Mouse (Mus musculus): ENCODE data around the gene Plcb2.

The Plcb2 gene

DNA sequence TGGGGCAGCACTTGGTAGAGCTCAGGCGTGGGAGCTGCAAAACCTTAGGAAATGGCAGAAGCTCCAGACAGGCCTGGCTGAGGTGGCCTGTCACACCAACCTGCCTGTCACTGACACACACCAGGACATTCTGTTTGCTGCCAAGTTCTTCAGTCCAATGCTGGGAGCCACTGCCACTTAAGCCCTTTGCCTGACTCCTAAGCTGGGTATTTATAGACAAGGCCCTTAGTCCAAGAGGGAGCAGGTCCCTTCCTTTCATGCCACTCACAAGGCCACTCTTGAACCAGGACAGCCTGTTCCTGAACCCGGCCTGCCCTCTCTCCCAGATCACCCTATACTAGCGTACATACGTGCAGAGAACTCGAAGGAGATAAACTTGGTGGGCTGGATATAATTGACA is 11.6 kb downstream of the Plcb2 start:
- no peak for DNase-seq (ENCODE audit: low spot score)

DNA sequence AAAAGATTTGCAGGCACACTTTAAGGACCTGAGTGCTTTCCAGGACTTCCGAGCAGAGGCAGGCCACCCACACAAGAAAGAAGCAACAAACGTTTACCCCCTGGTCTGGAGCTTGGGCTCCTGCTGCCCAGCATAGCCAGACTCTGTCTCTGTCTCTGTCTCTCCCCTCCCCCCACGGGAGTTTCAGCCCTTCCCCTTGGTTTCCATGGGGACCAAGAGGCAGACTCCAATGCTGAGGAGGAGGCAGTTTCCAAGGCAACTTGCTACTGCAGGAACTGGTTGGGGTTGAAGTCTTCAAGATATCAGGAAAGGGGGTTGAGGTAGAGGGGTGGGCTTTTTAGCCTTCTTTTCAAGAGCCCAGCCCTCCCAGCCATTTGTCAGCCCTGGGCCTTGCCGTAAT is 14.0 kb downstream of the Plcb2 start:
- DNase-seq (ENCODE audit: low spot score) = no peak

DNA sequence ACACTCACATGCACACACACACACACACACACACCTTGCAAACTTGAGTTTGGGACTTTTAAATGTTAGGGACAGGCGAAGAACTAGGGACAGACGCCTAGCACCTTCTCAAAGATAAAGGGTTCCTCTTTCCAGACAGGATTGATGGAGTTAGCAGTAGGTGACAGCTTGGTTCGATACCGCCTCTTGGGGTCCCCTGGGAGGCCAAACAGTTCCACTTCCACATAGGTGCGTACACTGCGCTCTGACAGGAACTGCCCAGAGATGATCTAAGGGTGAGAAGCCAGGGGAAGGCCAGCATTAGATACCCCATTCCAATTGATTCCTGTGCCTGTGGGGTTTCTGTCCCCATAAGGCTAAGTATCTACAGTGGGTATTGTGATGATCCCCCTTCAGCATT is 14.6 kb downstream of the Plcb2 start:
- DNase-seq (ENCODE audit: low spot score) = no peak

DNA sequence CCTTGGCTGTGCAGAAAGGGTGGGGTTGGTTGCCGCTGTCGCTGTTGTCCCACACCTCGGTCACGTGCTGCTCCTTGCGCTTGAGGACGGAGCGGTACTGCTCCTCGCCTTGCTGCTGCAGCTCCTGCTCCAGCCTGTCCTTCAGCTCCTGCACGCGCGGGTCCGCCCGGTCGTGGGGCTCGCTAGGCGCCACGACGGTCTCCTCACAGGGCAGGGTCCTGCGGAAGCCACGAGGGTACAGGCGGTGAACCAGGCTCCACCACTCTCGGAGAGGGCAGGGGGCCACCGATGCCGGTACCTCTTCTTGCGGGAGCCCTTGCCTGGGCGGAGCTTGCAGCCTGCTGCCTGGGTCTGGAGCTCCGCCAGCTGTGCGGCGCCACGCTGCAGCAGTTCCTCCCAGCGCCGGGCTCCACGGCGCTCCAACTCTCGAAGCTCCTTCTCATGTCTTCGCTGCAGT is 17.2 kb downstream of the Plcb2 start:
- no peak for DNase-seq (ENCODE audit: low spot score)

DNA sequence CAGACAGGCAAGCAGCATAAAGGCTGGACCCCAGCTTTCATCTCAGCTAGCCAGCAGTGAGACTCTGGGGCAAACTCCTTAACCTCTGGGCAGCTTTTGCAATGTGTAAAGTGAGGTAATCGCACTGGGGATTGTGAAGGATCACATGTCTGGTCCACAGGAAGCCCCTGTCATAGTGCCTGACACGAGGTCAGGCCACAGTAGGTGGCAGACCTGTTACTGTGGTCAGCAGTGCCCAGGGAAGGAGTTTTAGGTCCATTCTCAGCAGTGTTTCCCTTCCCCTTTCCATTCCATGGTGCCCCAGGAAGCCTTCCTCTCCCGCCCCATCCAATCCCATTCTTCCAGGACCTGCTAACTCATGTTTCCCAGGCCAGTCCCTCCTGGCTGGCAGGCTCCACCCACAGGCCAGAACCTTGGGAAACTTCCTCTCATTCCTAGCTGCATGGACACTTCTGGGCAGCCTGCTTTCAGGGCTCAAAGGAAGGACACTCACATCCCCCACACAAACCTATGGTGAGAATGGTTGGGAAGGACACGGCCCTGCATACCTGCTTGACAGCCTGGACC is 18.5 kb downstream of the Plcb2 start:
- DNase-seq (ENCODE audit: low spot score) = no peak

DNA sequence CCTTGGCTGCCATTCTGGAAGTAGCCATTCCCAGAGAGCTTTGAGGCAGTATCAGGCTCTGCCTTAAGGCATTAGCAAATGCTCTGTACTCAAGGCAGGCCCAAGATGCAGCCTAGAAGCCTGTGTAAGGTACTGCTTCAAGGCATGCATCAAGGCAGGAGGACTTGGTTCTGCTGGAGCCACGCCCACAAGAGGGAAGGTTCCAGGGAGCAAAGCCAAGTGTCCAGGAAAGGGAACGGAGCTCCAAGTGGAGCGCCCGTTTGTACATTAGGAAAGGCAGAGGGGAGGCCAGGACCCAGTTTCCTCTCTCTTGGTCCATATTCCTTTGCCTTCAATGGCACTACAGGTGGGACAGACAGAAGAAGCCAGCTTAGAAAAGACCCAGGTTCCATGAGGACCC is 19.8 kb downstream of the Plcb2 start:
- DNase-seq (ENCODE audit: low spot score) = no peak

DNA sequence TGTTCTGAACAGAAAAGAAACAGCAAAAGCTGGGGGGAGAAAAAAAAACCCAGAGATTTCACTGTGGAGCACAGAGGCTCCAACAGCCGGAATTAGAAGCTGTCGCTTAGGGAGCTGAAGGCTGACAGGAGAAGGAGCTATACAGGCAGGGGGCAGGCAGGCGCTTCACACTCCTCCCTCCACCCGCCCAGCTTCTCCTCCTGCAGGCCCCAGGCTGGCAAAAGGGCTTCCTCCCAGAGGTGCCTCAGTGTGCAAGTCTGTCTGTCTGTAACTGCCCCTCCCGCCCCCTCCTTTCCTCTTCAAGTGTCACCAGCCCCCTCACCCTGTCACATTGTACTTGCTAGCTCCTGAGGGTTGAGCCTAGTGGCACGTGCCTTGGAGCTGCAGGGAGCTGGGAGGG is 21.8 kb downstream of the Plcb2 start:
- no peak for DNase-seq (ENCODE audit: low spot score)

DNA sequence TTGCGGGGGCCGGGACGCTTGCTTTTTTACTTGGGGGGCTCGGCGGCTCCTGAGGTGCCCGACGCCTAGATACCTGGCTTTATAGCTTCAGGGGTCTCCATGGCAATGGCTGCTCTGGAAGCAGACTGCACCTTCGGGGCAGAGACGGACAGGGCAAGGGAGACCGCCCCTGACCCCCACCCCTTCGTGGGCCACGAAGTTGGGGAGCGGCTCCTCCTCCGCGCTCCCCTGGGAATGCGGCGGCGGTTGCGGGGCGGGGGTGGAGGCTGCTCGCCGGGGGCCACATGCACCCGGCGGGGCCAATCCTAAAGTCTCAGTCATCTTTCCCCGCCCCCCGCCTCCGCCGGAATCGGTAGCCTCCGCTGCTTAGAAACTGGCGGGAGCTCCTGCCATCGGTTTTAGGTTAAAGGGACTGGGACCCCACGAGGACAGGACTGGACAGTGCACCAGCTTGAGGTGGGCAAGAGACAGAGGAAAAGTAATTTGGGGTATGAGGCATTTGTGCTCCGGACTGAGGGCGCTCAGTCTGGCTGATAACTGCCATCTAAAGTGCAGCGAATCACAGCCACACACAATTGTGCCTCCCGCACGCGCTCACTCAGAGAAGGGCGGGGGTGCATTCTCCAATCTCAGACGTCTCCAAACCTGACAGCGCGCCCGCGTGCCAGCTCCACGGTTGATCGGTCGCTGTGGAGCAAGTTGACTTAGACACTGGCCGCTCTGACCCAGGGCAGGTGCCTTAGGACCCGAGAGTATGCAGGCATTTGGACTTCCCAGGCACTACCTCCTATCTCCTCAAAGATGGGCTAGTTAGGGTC is 24.1 kb downstream of the Plcb2 start, which contains the start of gene Ankrd63:
TSS of gene Ankrd63 (minus strand) at position 51 of the 818 bp plus-strand sequence.
- no peak for DNase-seq (ENCODE audit: low spot score)

DNA sequence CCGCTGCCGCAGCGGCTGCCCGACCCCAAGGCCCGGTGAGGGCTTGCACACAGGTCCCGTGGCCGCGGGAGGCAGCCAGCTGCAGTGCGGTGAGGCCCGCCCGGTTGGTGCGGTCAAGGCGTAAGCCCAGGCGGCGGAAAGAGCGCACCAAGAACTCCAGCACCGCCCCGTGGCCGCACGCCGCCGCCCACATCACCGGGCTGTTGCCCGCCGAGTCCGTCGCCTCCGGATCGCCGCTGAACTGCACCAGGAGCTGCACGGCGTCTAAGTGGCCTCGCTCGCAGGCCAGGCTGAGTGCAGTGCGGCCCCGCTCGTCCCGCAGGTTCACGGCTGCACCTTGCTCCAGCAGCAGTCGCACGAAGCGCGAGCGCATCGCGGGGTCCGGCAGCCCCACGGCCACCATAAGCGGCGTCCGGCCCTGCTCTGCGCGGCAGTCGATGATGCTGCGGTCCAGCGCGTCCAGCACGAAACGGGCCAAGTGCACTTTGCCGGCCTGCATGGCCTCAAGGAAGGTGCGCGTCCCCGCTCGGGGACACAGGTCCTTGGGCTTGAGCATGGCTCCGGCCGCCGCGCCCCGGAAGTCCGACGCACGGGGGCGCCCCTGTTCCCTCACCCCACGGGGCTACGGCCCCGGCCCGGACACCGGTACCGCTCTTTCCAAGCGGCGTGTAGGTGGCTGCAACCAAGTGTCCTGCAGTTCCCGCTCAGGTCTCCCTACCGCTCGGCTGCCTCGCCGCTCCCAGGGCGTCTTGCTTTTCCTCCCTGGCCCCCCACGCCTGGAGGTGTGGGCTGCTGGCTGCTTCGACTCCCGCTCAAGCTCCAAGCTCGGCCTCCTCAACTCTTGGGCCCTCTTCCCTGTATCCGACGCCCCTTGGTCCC is 25.1 kb downstream of the Plcb2 start:
- peak; percentile 59 for DNase-seq (ENCODE audit: low spot score)

DNA sequence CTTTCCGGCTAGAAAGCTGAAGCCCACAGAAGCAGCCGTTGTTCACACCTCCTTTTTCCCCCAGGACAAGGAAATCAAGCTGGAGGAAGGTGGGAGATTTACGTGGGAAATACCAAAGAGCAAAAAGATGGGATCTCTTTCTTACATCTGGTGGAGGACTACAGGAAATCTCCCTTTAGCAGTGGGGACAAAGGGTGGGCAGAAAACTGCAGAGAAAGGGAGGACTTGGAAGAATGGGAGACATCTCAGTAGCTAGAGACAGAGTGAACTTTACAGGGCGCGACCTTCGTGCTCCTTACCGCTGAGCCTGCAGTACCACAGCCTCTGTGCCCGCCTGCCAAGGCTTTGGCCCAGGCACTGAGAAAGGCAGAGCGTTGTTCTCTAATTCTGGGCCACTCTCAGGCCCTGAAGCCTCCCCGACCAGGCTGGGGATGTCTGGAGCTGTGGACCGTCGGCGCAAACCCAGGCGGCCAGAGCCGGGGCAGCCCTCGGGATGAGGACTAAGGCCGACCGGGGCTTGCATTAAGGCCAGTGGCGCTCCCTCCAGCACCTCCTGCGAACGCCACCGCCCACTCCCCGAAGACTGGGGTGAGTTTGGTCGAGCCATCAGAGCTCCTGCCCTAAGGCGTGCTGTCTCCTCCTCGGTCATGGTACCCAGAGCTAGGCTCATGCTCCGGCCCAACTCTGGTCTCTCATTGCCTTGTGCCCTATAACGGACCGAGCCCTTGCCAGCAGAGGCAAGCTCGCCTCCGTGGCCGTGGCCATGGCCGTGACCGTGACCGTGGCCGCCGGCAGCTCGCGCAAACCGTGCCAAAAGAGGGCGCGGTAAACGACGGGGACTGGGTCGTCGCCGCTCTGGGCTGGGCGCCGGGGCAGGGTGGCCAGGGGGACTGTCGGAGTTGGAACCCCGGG is 26.0 kb downstream of the Plcb2 start:
- DNase-seq (ENCODE audit: low spot score) = peak; percentile 59

DNA sequence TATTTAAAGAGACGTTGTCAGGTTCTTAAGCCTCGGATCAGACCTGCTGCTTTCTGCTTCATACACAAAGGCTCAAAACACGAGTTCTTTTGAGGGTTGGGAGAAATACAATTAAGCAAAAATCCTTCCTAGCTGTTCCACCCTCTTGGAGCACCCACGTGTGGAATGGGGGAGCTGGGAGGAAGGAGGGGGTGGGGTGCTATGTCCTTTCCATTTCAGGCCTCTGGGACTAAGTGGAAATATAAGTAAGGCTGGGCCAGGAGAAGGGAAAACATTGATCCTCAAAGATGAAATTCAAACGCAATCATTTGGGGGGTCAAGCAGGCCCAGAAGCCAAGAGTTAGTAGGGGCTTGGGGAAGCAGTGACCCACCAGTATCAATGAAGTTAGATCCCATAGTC is 27.1 kb downstream of the Plcb2 start:
- DNase-seq (ENCODE audit: low spot score) = no peak

DNA sequence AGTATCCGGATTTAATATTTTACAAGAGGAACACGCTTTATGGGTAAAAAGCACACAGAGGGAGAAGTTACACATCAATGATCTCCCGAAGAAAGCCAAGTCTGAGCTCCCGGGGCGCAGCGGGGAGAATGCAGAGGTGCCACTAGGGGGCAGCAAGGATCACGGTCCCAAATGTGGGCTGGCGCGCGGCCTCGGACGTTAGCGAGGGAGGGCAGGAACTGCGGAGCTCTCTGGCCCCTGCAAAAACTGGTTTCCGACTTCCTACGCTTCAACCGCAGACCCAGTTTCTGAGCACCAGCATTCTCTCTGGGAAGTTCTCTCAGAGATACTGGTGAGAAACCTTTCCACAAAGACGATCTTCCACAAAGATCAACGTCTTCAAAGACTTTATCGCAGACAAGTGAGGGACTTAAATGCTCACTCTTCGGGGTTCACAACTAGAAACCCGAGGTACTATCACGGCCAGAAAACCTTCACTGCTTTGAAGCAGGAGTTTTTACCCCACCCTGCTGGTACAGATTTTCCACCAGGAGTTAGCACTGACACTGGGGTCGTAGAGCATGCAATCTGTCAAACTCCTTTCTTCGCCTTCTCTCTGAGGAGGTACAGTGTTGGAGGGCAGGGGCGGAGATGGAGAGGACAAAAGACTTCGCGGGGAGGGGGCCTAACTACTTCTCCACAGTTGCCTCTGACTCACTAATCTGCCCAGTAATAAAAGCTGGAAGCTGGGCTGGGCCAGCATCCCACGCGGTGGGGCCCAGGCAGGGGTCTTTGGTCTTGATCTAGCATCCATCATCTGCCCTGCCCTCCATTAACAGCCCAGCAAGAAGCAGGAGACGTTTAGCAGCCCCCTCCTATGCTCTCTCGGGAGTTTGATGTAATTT is 27.8 kb downstream of the Plcb2 start:
- peak; percentile 67 for DNase-seq (ENCODE audit: low spot score)

DNA sequence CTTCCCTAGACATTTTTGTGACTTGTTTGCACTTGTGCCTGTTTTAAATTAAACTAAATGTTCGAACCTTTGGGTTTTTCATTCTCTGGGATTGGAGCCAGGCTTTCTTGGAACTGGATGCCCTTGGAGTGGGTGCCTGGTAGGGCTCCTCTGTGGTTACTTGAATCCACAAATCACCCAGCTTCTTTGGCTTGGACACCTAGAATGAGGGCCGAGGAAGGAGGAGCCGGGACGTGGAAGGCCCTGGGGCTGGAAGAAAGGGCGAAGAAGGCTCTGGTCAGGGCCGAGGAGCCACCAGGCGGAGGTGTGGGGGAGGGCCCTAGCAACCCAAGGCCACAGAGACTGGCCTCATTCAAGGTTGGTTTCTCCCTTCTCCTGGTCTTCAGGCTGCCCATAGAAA is 30.3 kb downstream of the Plcb2 start:
- DNase-seq (ENCODE audit: low spot score) = peak; percentile 87

DNA sequence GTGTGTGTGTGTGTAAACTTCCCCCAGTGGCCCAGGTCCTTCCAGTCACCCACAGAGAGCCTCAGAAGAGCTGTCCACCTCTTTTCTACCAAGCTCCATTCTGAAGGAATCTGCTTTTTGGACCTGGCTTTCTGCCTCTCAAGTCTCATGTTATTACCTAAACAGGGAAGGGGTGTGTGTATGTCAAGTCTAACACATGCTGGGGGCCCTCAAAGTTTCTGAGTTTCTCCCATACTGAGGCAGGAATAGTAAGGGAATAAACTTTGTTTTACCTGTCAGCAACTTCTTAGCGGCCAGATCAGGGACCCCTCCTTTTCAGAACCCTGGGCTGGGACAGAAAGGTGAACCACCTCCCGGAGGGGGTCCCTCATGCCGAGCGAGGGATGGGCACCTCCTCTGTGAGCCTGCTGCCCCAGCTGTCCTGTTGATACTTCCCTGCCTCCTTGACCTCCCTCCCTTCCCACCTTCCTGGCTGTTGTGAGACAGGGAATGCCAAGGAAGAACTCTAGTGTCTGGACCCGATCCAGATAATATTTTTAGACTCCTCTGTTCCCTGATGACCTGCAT is 30.8 kb downstream of the Plcb2 start:
- peak; percentile 65 for DNase-seq (ENCODE audit: low spot score)

DNA sequence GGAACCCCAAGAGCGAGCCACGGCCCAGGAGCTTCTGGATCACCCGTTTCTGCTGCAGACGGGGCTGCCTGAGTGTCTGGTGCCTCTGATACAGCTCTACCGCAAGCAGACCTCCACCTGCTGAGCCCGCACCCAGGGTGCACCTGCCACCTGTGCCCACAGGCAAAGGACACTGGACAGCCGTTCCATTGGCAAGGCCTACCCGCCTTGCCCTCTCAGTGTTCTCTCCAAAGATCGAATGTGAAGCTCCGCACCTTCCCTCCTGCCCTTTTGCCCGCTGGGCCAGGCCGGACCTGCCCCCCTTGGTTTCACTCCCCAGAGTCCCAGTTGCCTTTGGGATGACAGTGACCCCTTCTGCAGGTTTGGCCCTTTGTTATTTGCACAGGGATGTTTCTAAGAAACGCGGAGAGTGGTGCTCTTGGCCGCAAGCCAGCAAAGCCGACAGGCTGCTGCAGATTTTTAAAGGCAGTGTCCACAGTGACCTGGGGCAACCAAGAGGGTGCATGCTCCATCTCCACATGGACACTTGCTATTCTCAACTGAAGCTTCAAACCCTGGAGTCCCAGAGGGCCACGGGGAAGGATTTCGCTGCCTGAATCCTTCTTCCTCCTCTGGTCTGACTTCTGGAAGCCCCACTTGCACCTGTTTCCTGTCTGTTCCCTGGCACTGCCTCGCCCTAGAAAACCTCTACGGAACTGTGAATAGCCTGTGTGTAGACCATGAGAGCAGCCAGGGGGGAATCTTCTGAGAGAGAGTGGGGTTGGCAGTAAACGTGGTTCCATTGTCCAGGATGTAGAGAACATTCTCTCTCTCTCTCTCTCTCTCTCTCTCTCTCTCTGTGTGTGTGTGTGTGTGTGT is 31.6 kb downstream of the Plcb2 start:
- no peak for DNase-seq (ENCODE audit: low spot score)

DNA sequence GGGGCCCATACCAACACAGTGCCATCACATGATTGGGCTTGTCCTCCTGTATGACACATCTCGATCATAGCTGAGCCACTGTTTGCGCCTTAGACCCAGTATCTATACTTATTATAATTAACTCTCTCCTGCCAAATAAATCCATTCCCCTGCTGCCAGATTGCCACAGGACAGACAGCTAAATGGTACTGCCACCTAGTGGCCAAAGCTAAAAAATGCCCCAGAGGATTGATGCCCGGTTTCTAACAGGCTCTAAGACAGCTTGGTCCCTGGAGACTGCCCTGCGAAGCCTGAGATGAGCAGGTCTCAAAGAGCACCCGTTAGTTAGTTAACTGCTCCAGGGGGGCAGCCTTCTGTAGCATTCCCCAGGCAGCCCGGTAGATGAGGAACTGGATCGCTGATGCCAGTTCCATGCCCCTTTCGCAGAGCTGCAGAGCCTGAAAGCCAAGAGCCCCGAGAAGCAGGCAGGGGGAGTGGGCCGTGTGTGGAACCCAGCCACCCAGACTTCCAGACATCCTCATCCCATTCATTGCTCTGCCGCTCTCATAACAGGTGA is 32.5 kb downstream of the Plcb2 start:
- no peak for DNase-seq (ENCODE audit: low spot score)

DNA sequence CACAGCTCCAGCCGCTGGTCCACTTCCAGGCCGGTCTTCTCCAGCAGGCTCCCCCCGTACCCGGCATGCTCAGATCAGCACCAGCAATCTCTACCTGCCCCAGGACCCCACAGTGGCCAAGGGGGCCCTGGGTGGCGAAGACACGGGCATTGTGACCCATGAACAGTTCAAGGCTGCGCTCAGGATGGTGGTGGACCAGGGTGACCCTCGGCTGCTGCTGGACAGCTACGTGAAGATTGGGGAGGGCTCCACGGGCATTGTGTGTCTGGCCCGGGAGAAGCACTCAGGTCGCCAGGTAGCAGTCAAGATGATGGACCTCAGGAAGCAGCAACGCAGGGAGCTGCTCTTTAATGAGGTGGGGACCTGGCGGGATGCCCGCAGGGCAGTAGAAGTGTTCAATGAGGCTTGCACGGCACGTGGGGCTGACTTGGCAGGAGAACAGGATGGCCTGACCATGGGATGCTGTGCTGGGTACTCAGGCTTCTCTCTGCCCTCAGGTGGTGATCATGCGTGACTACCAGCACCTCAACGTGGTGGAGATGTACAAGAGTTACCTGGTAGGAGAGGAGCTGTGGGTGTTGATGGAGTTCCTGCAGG is 34.8 kb downstream of the Plcb2 start:
- DNase-seq (ENCODE audit: low spot score) = no peak

DNA sequence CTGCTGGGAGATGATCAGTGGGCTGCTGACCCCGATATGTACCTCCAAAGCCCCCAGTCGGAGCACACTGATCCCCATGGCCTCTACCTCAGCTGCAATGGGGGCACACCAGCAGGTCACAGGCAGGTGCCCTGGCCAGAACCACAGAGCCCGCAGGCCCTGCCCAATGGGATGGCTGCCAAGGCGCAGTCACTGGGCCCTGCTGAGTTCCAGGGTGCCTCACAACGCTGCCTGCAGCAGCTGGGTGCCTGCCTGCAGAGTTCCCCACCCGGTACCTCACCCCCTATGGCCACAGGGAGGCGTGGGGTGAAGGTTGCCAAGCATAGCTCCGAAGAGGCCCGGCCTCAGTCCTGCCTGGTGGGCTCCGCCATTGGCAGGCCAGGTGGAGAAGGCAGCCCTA is 38.4 kb downstream of the Plcb2 start:
- DNase-seq (ENCODE audit: low spot score) = peak; percentile 31

DNA sequence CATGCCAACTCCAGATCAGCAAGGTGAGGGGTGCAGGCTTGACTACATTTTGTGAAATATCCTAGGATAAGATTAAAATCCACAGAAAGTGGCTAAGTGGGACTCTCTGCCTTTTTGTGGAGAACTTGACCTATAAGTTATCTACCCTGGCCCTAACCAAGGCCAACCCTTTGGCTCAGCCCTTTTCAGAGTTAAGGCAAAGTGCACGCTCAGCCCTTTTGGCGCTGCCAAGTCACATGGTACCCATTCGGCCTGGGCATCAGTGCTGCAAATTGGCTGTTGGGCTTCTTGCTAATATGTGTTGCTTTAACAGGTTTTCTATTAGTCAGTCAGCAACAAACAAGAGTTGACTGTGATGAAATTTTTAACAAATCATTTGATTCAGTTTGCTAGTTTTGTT is 40.4 kb downstream of the Plcb2 start:
- peak; percentile 78 for DNase-seq (ENCODE audit: low spot score)

Data from ovary, adult 18-20 months (tissue).